Mouse (Mus musculus) neural tube, embryonic 12.5 days (tissue): ENCODE data around the gene Gm4027. TPM values are rescaled to one million over a fixed set of nuclear protein-coding genes. Genes with fewer than 3 reads are reported as not detected.
"Not testable (repeated sequence)": the region's sequence is repeated elsewhere in the genome, so short reads cannot be mapped to it uniquely, and the experiment has no call there.

Source experiments
- ATAC-seq: fragments of 200-750 bp; cut with Nextera tagmentation; 2 replicates; pipeline ENCODE4 v1.8.0; 2017; ENCODE audit warnings: low read depth, mild to moderate bottlenecking, moderate TSS enrichment, moderate library complexity; ENCODE audit not compliant: low FRiP score
- H3K27ac ChIP-seq: fragments of 300-500 bp; sonication (generic); 2 replicates; pipeline ENCODE4 v1.5.1; 2016
- H3K27me3 ChIP-seq: fragments of 300-500 bp; sonication (generic); replicated peaks from 2 replicates; pipeline ENCODE4 v1.6.1; 2016; ENCODE audit warnings: mild to moderate bottlenecking
- H3K36me3 ChIP-seq: fragments of 300-500 bp; sonication (generic); 2 replicates; pipeline ENCODE4 v1.6.1; 2016; ENCODE audit warnings: mild to moderate bottlenecking
- H3K4me1 ChIP-seq: fragments of 300-500 bp; sonication (generic); 2 replicates; pipeline ENCODE4 v1.6.1; 2016
- H3K4me2 ChIP-seq: fragments of 300-500 bp; sonication (generic); replicated peaks from 2 replicates; pipeline ENCODE4 v1.6.1; 2016; ENCODE audit warnings: mild to moderate bottlenecking
- H3K4me3 ChIP-seq: fragments of 300-500 bp; sonication (generic); 2 replicates; pipeline ENCODE4 v1.5.1; 2016
- H3K9ac ChIP-seq: fragments of 300-500 bp; sonication (generic); 2 replicates; pipeline ENCODE4 v1.6.1; 2016; ENCODE audit warnings: mild to moderate bottlenecking
- H3K9me3 ChIP-seq: fragments of 300-500 bp; sonication (generic); 2 replicates; pipeline ENCODE4 v1.6.1; 2016; ENCODE audit warnings: mild to moderate bottlenecking
- WGBS: fragments of 180-500 bp; shearing (Covaris S2); methylation state at CpG from one replicate; pipeline ENCODE4 v1.1.7; 2016; 5-methylcytosine and 5-hydroxymethylcytosine counted together
- polyA plus RNA-seq: library from polyadenylated mRNA; unstranded; fragments of >200 nt; fragmentation: Nextera tagmentation; extraction: Ambion mirVana; gene quantifications from 2 replicates; pipeline ENCODE4 v1.2.1, GENCODE M21; 2016

Gm4027 gene
- polyA plus RNA-seq = not detected in 2 replicates

- not testable (repeated sequence) for H3K4me3 ChIP-seq, H3K9me3 ChIP-seq, H3K36me3 ChIP-seq, ATAC-seq, H3K27ac ChIP-seq, H3K27me3 ChIP-seq, H3K9ac ChIP-seq, H3K4me1 ChIP-seq, H3K4me2 ChIP-seq
- 93% methylated on average over 7 of the region's 7 CpGs for WGBS
Observed at GRCm38 (mm10) chr12:87618569-87618968, at the start of gene Gm4027. TSS of gene Gm4027 (plus strand) at chr12:87618869.

GRCm38 (mm10) chr12:87601388-87601787 is 17.3 kb upstream of the Gm4027 start:
- not testable (repeated sequence) for H3K9ac ChIP-seq, H3K4me3 ChIP-seq, H3K36me3 ChIP-seq, ATAC-seq, H3K4me2 ChIP-seq, H3K27me3 ChIP-seq, H3K4me1 ChIP-seq, H3K9me3 ChIP-seq, H3K27ac ChIP-seq
- WGBS = 4% methylated on average over 2 of the region's 2 CpGs

GRCm38 (mm10) chr12:87602388-87602787 is 16.3 kb upstream of the Gm4027 start, which contains the start of gene Oog1:
TSS of gene Oog1 (plus strand) at chr12:87602688.
- H3K4me2 ChIP-seq, H3K27ac ChIP-seq, H3K4me3 ChIP-seq, ATAC-seq, H3K9me3 ChIP-seq, H3K27me3 ChIP-seq, H3K36me3 ChIP-seq, H3K9ac ChIP-seq, H3K4me1 ChIP-seq: not testable (repeated sequence)
- 79% methylated on average over 1 of the region's 2 CpGs for WGBS

- WGBS = 86% methylated on average over 2 of the region's 2 CpGs
- not testable (repeated sequence) for H3K4me1 ChIP-seq, H3K4me3 ChIP-seq, H3K9me3 ChIP-seq, H3K9ac ChIP-seq, H3K27me3 ChIP-seq, H3K36me3 ChIP-seq, H3K27ac ChIP-seq, ATAC-seq, H3K4me2 ChIP-seq
Observed at GRCm38 (mm10) chr12:87644520-87644919, 25.9 kb downstream of the Gm4027 start, which contains the start of gene Gm16381. TSS of gene Gm16381 (minus strand) at chr12:87644620.

GRCm38 (mm10) chr12:87652916-87653703 is 34.4 kb downstream of the Gm4027 start:
- ATAC-seq, H3K4me3 ChIP-seq, H3K27me3 ChIP-seq, H3K4me1 ChIP-seq, H3K9me3 ChIP-seq, H3K27ac ChIP-seq, H3K4me2 ChIP-seq, H3K36me3 ChIP-seq, H3K9ac ChIP-seq: not testable (repeated sequence)
- 70% methylated on average over 2 of the region's 4 CpGs for WGBS

Other genes starting within 250 kb of the Gm4027 start
- 65.0 and 66.3 TPM in 2 replicates for gene Sptlc2, start 230.5 kb upstream of the Gm4027 start, polyA plus RNA-seq
- 243 and 264 TPM in 2 replicates for gene Slirp, start 175.0 kb upstream of the Gm4027 start, polyA plus RNA-seq
- gene Alkbh1, start 174.9 kb upstream of the Gm4027 start, polyA plus RNA-seq = 53.2 and 60.3 TPM in 2 replicates
- gene Snw1, start 146.6 kb upstream of the Gm4027 start, polyA plus RNA-seq = 133 and 137 TPM in 2 replicates
- gene Gm5788, start 124.1 kb upstream of the Gm4027 start, polyA plus RNA-seq = not detected in 2 replicates
- not detected in 2 replicates for gene Gm8300, start 104.6 kb upstream of the Gm4027 start, polyA plus RNA-seq
- not detected in 2 replicates for gene Oog1, start 16.2 kb upstream of the Gm4027 start, polyA plus RNA-seq
- gene Gm16381, start 25.8 kb downstream of the Gm4027 start, polyA plus RNA-seq = not detected in 2 replicates
- not detected in 2 replicates for gene Gm21319, start 156.9 kb downstream of the Gm4027 start, polyA plus RNA-seq
- gene Gm21936, start 176.6 kb downstream of the Gm4027 start, polyA plus RNA-seq = not detected in 2 replicates
- gene BB287469, start 197.7 kb downstream of the Gm4027 start, polyA plus RNA-seq = not detected in 2 replicates
- not detected in 2 replicates for gene Gm2001, start 223.5 kb downstream of the Gm4027 start, polyA plus RNA-seq